Mouse (Mus musculus): ENCODE data around the gene Htr1d. TPM values are rescaled to one million over a fixed set of nuclear protein-coding genes. Genes with fewer than 3 reads are reported as not detected.

Htr1d gene
- total RNA-seq, 1 experiment from 2014 or later, result not detected

- no peak for DNase-seq
Observed at GRCm38 (mm10) chr4:136452792-136453191, 29.5 kb downstream of the Htr1d start.

GRCm38 (mm10) chr4:136454850-136455260 is 31.5 kb downstream of the Htr1d start:
- peak; percentile 88 for DNase-seq

GRCm38 (mm10) chr4:136456516-136457218 is 33.3 kb downstream of the Htr1d start:
- DNase-seq, result no peak

GRCm38 (mm10) chr4:136458276-136458675 is 35.0 kb downstream of the Htr1d start:
- no peak for DNase-seq

- no peak for DNase-seq
Observed at GRCm38 (mm10) chr4:136459210-136459609, 35.9 kb downstream of the Htr1d start.

- no peak for DNase-seq
Observed at GRCm38 (mm10) chr4:136461206-136461605, 37.9 kb downstream of the Htr1d start.

- DNase-seq, result no peak
Observed at GRCm38 (mm10) chr4:136461761-136462085, 38.4 kb downstream of the Htr1d start.

- DNase-seq, result peak; percentile 89
Observed at GRCm38 (mm10) chr4:136462086-136462838, 38.9 kb downstream of the Htr1d start, which contains the start of gene 6030445D17Rik. 6030445D17Rik (plus strand) TSS chr4:136462250.

GRCm38 (mm10) chr4:136462839-136463178 is 39.5 kb downstream of the Htr1d start:
- peak; percentile 52 for DNase-seq

GRCm38 (mm10) chr4:136463436-136463835 is 40.1 kb downstream of the Htr1d start:
- no peak for DNase-seq

- peak; percentile 70 for DNase-seq
Observed at GRCm38 (mm10) chr4:136466226-136466625, 42.9 kb downstream of the Htr1d start.

- peak; percentile 37 for DNase-seq
Observed at GRCm38 (mm10) chr4:136468553-136469327, 45.4 kb downstream of the Htr1d start.

GRCm38 (mm10) chr4:136469371-136469903 is 46.1 kb downstream of the Htr1d start, which contains the start of gene Luzp1:
Luzp1 (plus strand) TSS chr4:136469761.
- DNase-seq, result peak; percentile 96

- DNase-seq, result no peak
Observed at GRCm38 (mm10) chr4:136469941-136470346, 46.6 kb downstream of the Htr1d start.

GRCm38 (mm10) chr4:136470347-136471071 is 47.2 kb downstream of the Htr1d start:
- DNase-seq, result peak; percentile 67

- DNase-seq, result no peak
Observed at GRCm38 (mm10) chr4:136476692-136477091, 53.4 kb downstream of the Htr1d start.

GRCm38 (mm10) chr4:136486549-136486948 is 63.2 kb downstream of the Htr1d start:
- DNase-seq, result no peak

All from adrenal gland, postnatal 14 days (tissue).